Mouse (Mus musculus) forebrain, embryonic 12.5 days (tissue): ENCODE measurements at regions not wholly inside any gene's neighbourhood (a gene's known extent, or its start where the extent isn't known, plus 50 kb on each side); places are given as distances from the start of the nearest gene placed in this dataset.
A peak's percentile ranks its signal among the peaks of the same experiment; 100 is the strongest.

Source experiments
- ATAC-seq: fragments of 200-750 bp; cut with Nextera tagmentation; 2 replicates; pipeline ENCODE4 v1.8.0; 2017; ENCODE audit warnings: moderate TSS enrichment; ENCODE audit not compliant: low FRiP score
- H3K27ac ChIP-seq: fragments of 300-500 bp; sonication (generic); 2 replicates; pipeline ENCODE4 v1.5.1; 2016; ENCODE audit warnings: mild to moderate bottlenecking
- H3K27me3 ChIP-seq: fragments of 300-500 bp; sonication (generic); 2 replicates; pipeline ENCODE4 v1.6.1; 2016; ENCODE audit warnings: mild to moderate bottlenecking
- H3K36me3 ChIP-seq: fragments of 300-500 bp; sonication (generic); replicated peaks from 2 replicates; pipeline ENCODE4 v1.6.1; 2016; ENCODE audit warnings: mild to moderate bottlenecking
- H3K4me1 ChIP-seq: fragments of 300-500 bp; sonication (generic); 2 replicates; pipeline ENCODE4 v1.6.1; 2016
- H3K4me2 ChIP-seq: fragments of 300-500 bp; sonication (generic); 2 replicates; pipeline ENCODE4 v1.6.1; 2016; ENCODE audit warnings: mild to moderate bottlenecking, moderate library complexity
- H3K4me3 ChIP-seq: fragments of 300-500 bp; sonication (generic); replicated peaks from 2 replicates; pipeline ENCODE4 v1.5.1; 2016; ENCODE audit warnings: mild to moderate bottlenecking
- H3K9ac ChIP-seq: fragments of 300-500 bp; sonication (generic); 2 replicates; pipeline ENCODE4 v1.6.1; 2016; ENCODE audit warnings: mild to moderate bottlenecking
- H3K9me3 ChIP-seq: fragments of 300-500 bp; sonication (generic); 2 replicates; pipeline ENCODE4 v1.6.1; 2016
- WGBS: fragments of 180-500 bp; shearing (Covaris S2); methylation state at CpG from one replicate; pipeline ENCODE4 v1.1.7; 2016; 5-methylcytosine and 5-hydroxymethylcytosine counted together

DNA sequence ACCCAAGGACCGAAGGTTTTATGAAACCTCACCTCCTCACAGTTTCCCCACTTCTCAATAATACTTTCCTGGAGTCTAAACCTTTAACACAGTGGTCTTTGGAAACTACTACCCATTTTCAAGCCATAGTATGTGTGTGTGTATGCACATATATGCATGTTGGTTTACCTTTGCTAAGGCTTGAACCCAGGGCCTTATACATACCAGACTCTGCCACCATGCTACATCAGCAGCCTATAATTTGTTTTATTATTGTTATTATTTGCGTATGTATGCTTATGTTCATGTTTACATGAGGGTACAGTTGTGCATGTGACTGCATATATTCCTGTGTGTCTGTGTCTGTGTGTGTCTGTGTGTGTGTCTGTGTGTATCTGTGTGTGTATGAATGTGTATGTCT is 58.2 kb upstream of the Cpsf6 start:
- Histone ChIP-seq H3K4me3 (no peak overlapping the region), H3K27ac (no peak overlapping the region), H3K4me2 (no peak overlapping the region), H3K9ac (no peak overlapping the region), H3K9me3 (peaks cover 1% of the 10 kb centered on the region; the same call in 1 of the 2 replicates), H3K27me3 (peaks cover 20% of the 10 kb centered on the region), H3K4me1 (peaks cover 21% of the 10 kb centered on the region), H3K36me3 (no peaks in the 10 kb centered on the region)
- 91% methylated on average over 2 of the region's 2 CpGs for WGBS
- ATAC-seq: no peak

DNA sequence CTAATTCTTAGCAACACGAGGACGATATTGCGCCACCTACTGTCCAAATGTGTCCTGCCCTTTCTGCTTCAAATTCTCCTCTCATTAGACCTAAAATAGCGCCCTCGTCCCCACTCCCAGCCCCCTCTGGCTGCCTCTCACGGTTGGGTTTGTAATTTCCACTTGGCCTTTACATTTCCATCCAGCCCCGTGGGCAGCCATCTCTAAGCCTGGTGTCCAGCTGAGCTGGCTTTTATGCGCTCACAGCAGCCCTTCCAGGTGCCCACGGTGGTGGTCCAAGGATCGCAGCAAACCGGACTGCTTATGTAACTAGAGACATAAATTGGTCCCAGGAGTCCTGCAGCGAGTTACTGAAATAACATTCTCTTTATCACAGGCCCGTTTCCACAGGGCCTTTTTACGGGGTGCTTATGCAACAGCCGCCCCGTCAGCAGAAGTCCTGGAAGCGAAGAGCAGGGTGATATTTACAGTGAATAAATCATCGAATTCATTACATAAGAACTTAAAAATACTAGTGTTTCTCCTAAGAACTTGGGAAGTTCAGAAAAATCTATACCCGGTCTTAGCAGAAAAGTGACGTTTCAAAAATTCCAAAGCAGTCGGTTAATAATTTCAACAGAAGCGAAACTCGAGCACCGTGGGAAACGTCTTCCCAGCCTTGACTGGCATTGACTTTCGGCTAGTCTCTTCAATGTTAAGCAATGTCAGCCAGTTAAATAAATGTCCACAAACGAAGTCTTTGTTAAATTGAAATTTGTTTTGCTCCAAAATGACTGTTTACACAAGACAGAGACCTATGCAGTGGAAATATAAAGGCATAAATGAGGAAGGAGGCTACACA is 57.3 kb upstream of the Cpsf6 start:
- peak overlapping the region; percentile 21; the same call in 1 of the 2 replicates for H3K4me2 ChIP-seq
- peaks cover 20% of the 10 kb centered on the region for H3K4me1 ChIP-seq
- H3K27me3 ChIP-seq: peaks cover 20% of the 10 kb centered on the region
- no peak for ATAC-seq
- H3K4me3 ChIP-seq: no peak overlapping the region
- no peak overlapping the region for H3K9ac ChIP-seq
- H3K36me3 ChIP-seq: no peaks in the 10 kb centered on the region
- WGBS: 47% methylated on average over 27 of the region's 27 CpGs
- no peaks in the 10 kb centered on the region for H3K9me3 ChIP-seq
- H3K27ac ChIP-seq: no peak overlapping the region

GRCm38 (mm10) chr10:117436308-117436874 is 56.6 kb upstream of the Cpsf6 start:
- H3K9me3 ChIP-seq: no peaks in the 10 kb centered on the region
- no peak overlapping the region for H3K4me2 ChIP-seq
- H3K27ac ChIP-seq: no peak overlapping the region
- H3K9ac ChIP-seq: no peak overlapping the region
- peaks cover 13% of the 10 kb centered on the region for H3K4me1 ChIP-seq
- H3K4me3 ChIP-seq: no peak overlapping the region
- no peaks in the 10 kb centered on the region for H3K36me3 ChIP-seq
- ATAC-seq: no peak
- H3K27me3 ChIP-seq: peaks cover 21% of the 10 kb centered on the region
- 59% methylated on average over 8 of the region's 8 CpGs for WGBS

GRCm38 (mm10) chr10:117435734-117436121 is 55.9 kb upstream of the Cpsf6 start:
- Histone ChIP-seq H3K4me1 (peaks cover 8% of the 10 kb centered on the region), H3K9me3 (no peaks in the 10 kb centered on the region), H3K27ac (no peak overlapping the region), H3K27me3 (peaks cover 25% of the 10 kb centered on the region), H3K4me3 (no peak overlapping the region), H3K9ac (no peak overlapping the region), H3K4me2 (peak overlapping the region; percentile 50), H3K36me3 (no peaks in the 10 kb centered on the region)
- WGBS: 58% methylated on average over 12 of the region's 12 CpGs
- ATAC-seq: no peak; the same call in none of the 2 replicates

DNA sequence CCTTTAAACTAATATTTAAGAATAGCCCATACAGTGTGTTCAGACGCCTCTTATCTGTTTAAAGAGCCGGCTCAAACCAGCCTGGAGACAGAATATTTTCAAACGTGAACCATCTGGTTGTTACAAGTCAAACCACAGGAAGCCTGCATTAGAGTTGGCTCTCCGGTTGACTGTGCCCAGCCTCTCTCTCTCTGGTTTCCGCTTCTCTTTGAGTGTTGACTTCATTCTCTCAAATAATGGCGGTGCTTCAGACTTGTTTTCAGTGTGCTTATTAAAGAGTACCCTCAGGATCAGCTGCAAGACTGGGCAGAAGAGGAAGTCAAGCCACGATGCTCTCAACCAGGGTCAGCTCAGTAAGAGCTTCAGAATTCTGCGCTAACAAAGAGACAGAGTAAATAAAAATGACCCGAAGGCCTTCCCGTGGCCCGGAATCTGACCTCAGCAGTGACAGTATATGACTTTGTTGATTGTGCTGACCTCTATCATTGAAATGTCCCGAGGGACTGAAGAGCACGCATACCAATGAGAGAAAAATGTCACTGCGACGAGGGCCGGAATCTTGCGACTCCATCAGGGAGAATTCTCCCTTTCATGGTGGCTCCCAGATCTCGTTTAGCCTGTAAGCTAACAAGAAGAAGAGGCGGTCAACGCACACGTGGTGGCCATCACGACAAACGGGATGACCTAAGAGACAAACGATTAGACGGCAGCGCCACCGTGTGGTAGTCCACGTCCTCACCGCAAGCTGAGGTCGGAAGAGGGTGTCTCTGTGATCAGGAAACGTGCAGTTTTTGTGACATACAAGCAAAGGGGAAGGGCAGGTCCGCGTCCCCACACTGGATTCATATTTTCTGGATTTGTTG is 55.3 kb upstream of the Cpsf6 start:
- peak; percentile 86 for ATAC-seq
- peaks cover 8% of the 10 kb centered on the region for H3K4me1 ChIP-seq
- no peaks in the 10 kb centered on the region for H3K36me3 ChIP-seq
- peak overlapping the region; percentile 50 for H3K4me2 ChIP-seq
- 27% methylated on average over 33 of the region's 33 CpGs for WGBS
- H3K4me3 ChIP-seq: peak overlapping the region; percentile 16; the same call in 1 of the 2 replicates
- peaks cover 25% of the 10 kb centered on the region for H3K27me3 ChIP-seq
- H3K27ac ChIP-seq: no peak overlapping the region
- H3K9ac ChIP-seq: no peak overlapping the region
- no peaks in the 10 kb centered on the region for H3K9me3 ChIP-seq

DNA sequence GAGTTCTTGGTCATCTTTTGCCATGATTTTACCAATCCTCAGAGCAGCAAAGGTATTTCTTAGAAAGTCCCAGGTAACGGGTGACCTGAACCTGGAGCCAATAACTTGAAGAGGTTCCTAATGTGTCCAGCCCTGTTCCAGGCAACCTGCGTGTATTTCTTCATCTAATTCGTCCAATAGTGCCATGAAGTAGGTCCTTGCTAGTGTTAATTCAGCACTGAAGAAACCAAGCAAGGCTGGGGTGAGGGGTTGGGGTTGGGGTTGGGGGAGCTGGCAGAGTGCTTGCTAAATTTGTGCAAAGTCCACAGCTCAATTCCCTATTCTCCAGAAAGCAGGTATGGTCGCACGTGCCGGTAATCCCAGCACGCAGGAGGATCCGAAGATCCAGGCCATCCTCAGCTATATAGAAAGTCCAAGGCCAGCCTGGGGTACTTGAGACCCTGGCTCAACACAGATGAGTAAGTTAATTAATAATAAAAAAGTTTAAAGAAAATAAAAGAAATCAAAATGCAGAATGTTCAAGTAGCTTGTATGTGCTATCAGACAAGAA is 54.6 kb upstream of the Cpsf6 start:
- no peaks in the 10 kb centered on the region for H3K9me3 ChIP-seq
- no peak overlapping the region for H3K4me3 ChIP-seq
- WGBS: 97% methylated on average over 8 of the region's 8 CpGs
- no peak for ATAC-seq
- no peaks in the 10 kb centered on the region for H3K36me3 ChIP-seq
- H3K27ac ChIP-seq: no peak overlapping the region
- no peak overlapping the region for H3K9ac ChIP-seq
- peaks cover 25% of the 10 kb centered on the region for H3K27me3 ChIP-seq
- H3K4me2 ChIP-seq: no peak overlapping the region
- H3K4me1 ChIP-seq: peaks cover 8% of the 10 kb centered on the region

GRCm38 (mm10) chr10:117433547-117434292 is 53.9 kb upstream of the Cpsf6 start:
- no peak overlapping the region for H3K4me2 ChIP-seq
- no peak overlapping the region for H3K27ac ChIP-seq
- WGBS: 95% methylated on average over 12 of the region's 12 CpGs
- no peak for ATAC-seq
- H3K27me3 ChIP-seq: peaks cover 25% of the 10 kb centered on the region
- peaks cover 8% of the 10 kb centered on the region for H3K4me1 ChIP-seq
- H3K9ac ChIP-seq: no peak overlapping the region
- H3K4me3 ChIP-seq: no peak overlapping the region
- H3K36me3 ChIP-seq: no peaks in the 10 kb centered on the region
- no peaks in the 10 kb centered on the region for H3K9me3 ChIP-seq

- Histone ChIP-seq H3K4me1 (peaks cover 8% of the 10 kb centered on the region), H3K9ac (no peak overlapping the region), H3K27ac (no peak overlapping the region), H3K27me3 (peaks cover 25% of the 10 kb centered on the region), H3K9me3 (no peaks in the 10 kb centered on the region), H3K4me2 (no peak overlapping the region), H3K36me3 (no peaks in the 10 kb centered on the region), H3K4me3 (no peak overlapping the region)
- WGBS: 94% methylated on average over 7 of the region's 7 CpGs
- ATAC-seq: no peak
These were observed 53.2 kb upstream of the Cpsf6 start for GRCm38 (mm10) chr10:117432871-117433546.

- H3K27ac ChIP-seq: no peak overlapping the region
- 0 out of 2 replicates have a peak, but pooled peaks have one; percentile 24 for ATAC-seq
These were observed 52.6 kb upstream of the Cpsf6 start for GRCm38 (mm10) chr10:117432415-117432814.

GRCm38 (mm10) chr10:117431850-117432249 is 52.0 kb upstream of the Cpsf6 start:
- H3K27me3 ChIP-seq: peaks cover 25% of the 10 kb centered on the region
- no peaks in the 10 kb centered on the region for H3K36me3 ChIP-seq
- H3K4me2 ChIP-seq: 0 out of 2 replicates have a peak overlapping the region, but pooled peaks have one; percentile 28
- 78% methylated on average over 12 of the region's 12 CpGs for WGBS
- no peak overlapping the region for H3K9ac ChIP-seq
- no peak overlapping the region for H3K4me3 ChIP-seq
- H3K4me1 ChIP-seq: peaks cover 8% of the 10 kb centered on the region
- ATAC-seq: no peak
- no peak overlapping the region for H3K27ac ChIP-seq
- no peaks in the 10 kb centered on the region for H3K9me3 ChIP-seq

More at GRCm38 (mm10) chr10:117432415-117432814, 52.6 kb upstream of the Cpsf6 start:
- H3K4me3 ChIP-seq: no peak overlapping the region; the same call in 1 of the 2 replicates
- H3K27me3 ChIP-seq: peaks cover 25% of the 10 kb centered on the region
- H3K36me3 ChIP-seq: no peaks in the 10 kb centered on the region
- H3K9ac ChIP-seq: no peak overlapping the region
- peak overlapping the region; percentile 28 for H3K4me2 ChIP-seq
- H3K9me3 ChIP-seq: no peaks in the 10 kb centered on the region
- WGBS: 15% methylated on average over 21 of the region's 21 CpGs
- peaks cover 8% of the 10 kb centered on the region for H3K4me1 ChIP-seq

DNA sequence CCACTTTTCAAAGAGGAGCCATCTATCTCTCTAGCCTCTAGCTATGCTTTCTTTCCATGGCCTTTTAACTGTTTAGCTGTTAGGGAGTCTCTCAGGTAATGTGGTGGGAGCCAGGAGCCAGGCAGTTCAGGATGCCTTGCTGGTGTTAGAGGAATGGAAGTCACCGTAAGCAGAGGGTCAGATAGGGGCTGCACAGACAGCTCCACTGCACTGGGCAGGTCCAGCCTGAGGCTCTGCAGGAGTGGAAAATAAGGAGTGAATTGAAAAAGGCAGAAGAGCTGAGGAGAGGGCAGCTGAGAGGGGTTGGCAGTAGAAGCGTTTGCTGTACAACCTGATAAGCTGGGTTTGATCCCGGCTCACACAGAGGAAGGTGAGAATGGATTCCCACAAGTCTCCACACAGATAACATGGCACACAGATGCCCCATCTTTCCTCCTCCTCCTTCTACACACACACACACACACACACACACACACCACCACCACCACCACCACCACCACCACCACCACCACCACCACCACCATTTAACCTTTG is 51.3 kb upstream of the Cpsf6 start:
- no peak overlapping the region for H3K4me2 ChIP-seq
- H3K36me3 ChIP-seq: no peaks in the 10 kb centered on the region
- no peak overlapping the region for H3K9ac ChIP-seq
- H3K4me1 ChIP-seq: peaks cover 11% of the 10 kb centered on the region
- WGBS: 100% methylated on average over 3 of the region's 3 CpGs
- H3K4me3 ChIP-seq: no peak overlapping the region
- peaks cover 22% of the 10 kb centered on the region for H3K27me3 ChIP-seq
- H3K9me3 ChIP-seq: no peaks in the 10 kb centered on the region
- ATAC-seq: no peak
- H3K27ac ChIP-seq: no peak overlapping the region
